Mouse (Mus musculus): ENCODE measurements at regions not wholly inside any gene's neighbourhood (a gene's known extent, or its start where the extent isn't known, plus 50 kb on each side); places are given as distances from the start of the nearest gene placed in this dataset.
A peak's percentile ranks its signal among the peaks of the same experiment; 100 is the strongest.

DNA sequence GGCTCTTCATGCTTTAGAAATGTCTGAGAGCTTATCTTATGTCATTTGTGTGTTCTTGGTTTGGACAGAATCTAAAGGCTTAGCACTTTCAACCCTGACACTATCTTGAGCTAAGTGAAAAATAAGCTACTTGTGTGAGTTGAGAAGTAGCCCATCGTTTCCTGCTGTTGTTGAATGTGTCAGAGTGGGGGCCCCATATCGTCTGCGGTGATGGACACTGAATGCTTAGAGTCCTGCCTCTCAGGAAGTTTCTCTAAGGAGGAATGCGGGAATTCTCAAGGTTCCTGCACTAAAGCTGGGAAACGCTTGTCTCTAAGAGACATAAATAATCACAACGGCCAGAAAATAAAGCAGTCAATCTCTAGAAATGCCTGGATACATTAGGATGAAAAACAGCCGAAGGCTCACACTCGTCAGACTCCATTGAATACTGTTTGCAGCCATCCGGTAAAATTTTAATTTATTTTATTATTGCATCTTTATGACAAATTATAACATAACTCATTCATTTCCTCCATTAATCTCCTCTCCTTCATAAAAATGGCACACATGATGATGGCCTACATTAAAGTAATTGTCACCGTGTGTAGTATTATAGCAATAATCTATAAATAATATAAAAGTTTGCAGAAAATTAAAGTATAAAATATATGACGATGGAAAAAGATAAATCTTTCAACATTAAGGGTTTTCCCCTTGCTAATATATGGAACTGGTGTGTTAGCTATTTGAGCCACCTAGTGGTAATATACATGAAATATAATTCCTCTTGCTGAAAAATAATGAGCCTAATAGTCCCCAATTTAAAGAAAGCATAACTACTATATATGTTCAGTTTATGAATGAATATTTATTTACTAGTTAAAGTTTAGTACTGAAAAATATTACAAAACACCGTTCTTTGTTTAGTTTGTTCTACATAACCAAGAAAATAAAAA is 75.6 kb downstream of the Otud1 start:
- no peak overlapping the region for H3K9ac ChIP-seq (ENCODE audit: low read length)
- no peak for TF ChIP-seq EP300 (optimal IDR thresholded peaks at IDR 0.05)
- peak; percentile 67 for TF ChIP-seq CTCF (IDR thresholded peaks at IDR 0.05; ENCODE audit: low read depth)
- no peaks in the 10 kb centered on the region for H3K9me3 ChIP-seq (ENCODE audit: control insufficient read depth, low read length)
- no peak for ATAC-seq (ENCODE audit: low FRiP score, low TSS enrichment)
- no peaks in the 10 kb centered on the region for H3K36me3 ChIP-seq (ENCODE audit: control insufficient read depth, insufficient read depth, low read length)
- no peak for DNase-seq (ENCODE audit: low spot score)
- H3K27ac ChIP-seq (replicated peaks) = no peak overlapping the region
- 57% methylated on average over 12 of the region's 12 CpGs for WGBS
- H3K4me1 ChIP-seq (replicated peaks; ENCODE audit: control insufficient read depth, insufficient read depth) = no peaks in the 10 kb centered on the region
- no peak overlapping the region for H3K4me3 ChIP-seq (ENCODE audit: low read depth, low read length)
- H3K4me2 ChIP-seq (replicated peaks; ENCODE audit: low read depth) = no peak overlapping the region
- H3K27me3 ChIP-seq (ENCODE audit: control insufficient read depth, insufficient read depth, low read length) = no peaks in the 10 kb centered on the region

DNA sequence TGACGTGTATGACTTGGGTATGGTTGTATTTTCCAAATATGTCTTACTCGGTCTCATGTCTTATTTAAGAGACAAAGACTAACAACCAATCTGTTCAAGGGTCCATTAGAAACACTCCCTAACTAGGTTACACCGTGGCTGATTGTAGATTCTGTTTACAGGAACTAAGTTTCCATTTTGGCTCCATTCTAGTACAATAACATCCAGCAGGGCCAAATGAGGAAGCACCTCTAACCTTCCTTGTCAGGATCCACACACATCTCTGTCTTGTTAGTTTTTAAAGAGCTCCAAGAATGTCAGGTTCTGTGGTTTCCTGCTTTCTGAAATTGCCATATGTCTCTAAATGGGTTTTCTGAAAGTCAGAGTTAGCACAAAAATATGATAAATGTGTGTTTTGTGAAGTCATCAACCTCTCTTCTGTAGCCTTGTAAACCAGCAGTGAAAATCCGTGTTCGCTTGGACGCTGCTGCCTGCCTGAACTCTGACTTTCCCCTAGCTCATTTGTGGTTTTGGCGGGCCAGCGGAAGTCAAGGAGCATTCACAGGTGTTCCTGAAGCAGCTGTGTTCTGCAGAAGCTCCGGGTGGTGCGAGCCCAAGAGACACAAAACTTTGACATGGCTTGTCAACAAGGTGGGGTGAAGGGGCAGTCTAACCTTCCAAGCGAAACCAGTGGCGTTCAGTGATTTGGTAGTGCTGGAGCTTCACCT is 76.8 kb downstream of the Otud1 start:
- ATAC-seq (ENCODE audit: low FRiP score, low TSS enrichment) = no peak
- no peak overlapping the region for H3K27ac ChIP-seq (replicated peaks)
- H3K36me3 ChIP-seq (ENCODE audit: control insufficient read depth, insufficient read depth, low read length) = no peaks in the 10 kb centered on the region
- DNase-seq (ENCODE audit: low spot score) = no peak
- H3K9me3 ChIP-seq (ENCODE audit: control insufficient read depth, low read length) = no peaks in the 10 kb centered on the region
- H3K4me2 ChIP-seq (replicated peaks; ENCODE audit: low read depth) = no peak overlapping the region
- H3K4me3 ChIP-seq (ENCODE audit: low read depth, low read length) = no peak overlapping the region
- 65% methylated on average over 12 of the region's 12 CpGs for WGBS
- no peaks in the 10 kb centered on the region for H3K27me3 ChIP-seq (ENCODE audit: control insufficient read depth, insufficient read depth, low read length)
- H3K4me1 ChIP-seq (replicated peaks; ENCODE audit: control insufficient read depth, insufficient read depth) = no peaks in the 10 kb centered on the region
- no peak overlapping the region for H3K9ac ChIP-seq (ENCODE audit: low read length)
- TF ChIP-seq EP300 (optimal IDR thresholded peaks at IDR 0.05) (no peak), CTCF (IDR thresholded peaks at IDR 0.05; ENCODE audit: low read depth) (no peak)

DNA sequence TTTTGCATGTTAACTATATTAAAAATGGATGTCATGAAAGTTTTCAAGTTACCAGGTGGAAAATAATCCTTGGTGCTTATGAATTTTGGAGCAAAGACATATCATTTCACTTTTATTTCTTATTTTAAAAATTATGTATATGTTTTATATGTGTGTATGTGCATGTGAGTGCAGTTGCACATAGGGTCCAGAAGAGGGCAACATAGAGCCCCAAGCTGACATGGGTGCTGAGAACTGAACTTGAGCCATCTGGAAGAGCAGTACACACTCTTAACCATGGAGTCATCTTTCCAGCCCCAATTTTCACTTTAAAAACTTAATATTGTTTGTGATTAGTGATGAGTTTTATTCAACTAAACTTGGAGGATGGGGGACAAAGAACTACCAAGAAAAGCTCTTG is 84.0 kb downstream of the Otud1 start:
- H3K27me3 ChIP-seq (ENCODE audit: control insufficient read depth, insufficient read depth, low read length) = no peaks in the 10 kb centered on the region
- H3K4me2 ChIP-seq (replicated peaks; ENCODE audit: low read depth) = no peak overlapping the region
- ATAC-seq (ENCODE audit: low FRiP score, low TSS enrichment) (no peak), DNase-seq (ENCODE audit: low spot score) (no peak)
- H3K4me3 ChIP-seq (ENCODE audit: low read depth, low read length) = no peak overlapping the region
- TF ChIP-seq CTCF (IDR thresholded peaks at IDR 0.05; ENCODE audit: low read depth) = peak; percentile 24
- no peak for TF ChIP-seq EP300 (optimal IDR thresholded peaks at IDR 0.05)
- no peaks in the 10 kb centered on the region for H3K9me3 ChIP-seq (ENCODE audit: control insufficient read depth, low read length)
- no peaks in the 10 kb centered on the region for H3K4me1 ChIP-seq (replicated peaks; ENCODE audit: control insufficient read depth, insufficient read depth)
- H3K9ac ChIP-seq (ENCODE audit: low read length) = no peak overlapping the region
- no peak overlapping the region for H3K27ac ChIP-seq (replicated peaks)
- H3K36me3 ChIP-seq (ENCODE audit: control insufficient read depth, insufficient read depth, low read length) = no peaks in the 10 kb centered on the region

DNA sequence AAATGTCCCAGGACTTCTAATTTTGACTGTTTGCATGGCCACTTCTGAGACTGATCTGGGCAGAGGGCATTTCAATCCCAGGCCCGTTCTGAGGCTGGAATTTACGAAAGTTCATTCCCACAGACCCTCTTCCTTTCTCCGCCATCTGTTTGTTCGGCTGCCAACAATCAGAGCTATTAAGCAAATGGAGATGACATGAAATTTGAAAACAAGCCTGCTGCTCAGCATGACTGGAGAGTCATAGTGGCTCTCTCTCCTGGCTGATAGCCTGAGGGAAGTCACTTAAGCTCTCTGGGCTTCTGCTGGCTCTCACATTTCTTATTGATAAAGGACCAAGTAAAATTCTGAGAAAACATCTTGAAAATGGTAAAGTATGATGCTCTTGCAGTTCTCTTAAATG is 85.9 kb downstream of the Otud1 start:
- Histone ChIP-seq H3K9ac (ENCODE audit: low read length) (no peak overlapping the region), H3K4me1 (replicated peaks; ENCODE audit: control insufficient read depth, insufficient read depth) (no peaks in the 10 kb centered on the region), H3K27me3 (ENCODE audit: control insufficient read depth, insufficient read depth, low read length) (no peaks in the 10 kb centered on the region), H3K4me2 (replicated peaks; ENCODE audit: low read depth) (no peak overlapping the region), H3K36me3 (ENCODE audit: control insufficient read depth, insufficient read depth, low read length) (no peaks in the 10 kb centered on the region), H3K4me3 (ENCODE audit: low read depth, low read length) (no peak overlapping the region), H3K9me3 (ENCODE audit: control insufficient read depth, low read length) (no peaks in the 10 kb centered on the region), H3K27ac (replicated peaks) (no peak overlapping the region)
- ATAC-seq (ENCODE audit: low FRiP score, low TSS enrichment) (no peak), DNase-seq (ENCODE audit: low spot score) (no peak)
- no peak for TF ChIP-seq EP300 (optimal IDR thresholded peaks at IDR 0.05)
- 51% methylated on average over 4 of the region's 4 CpGs for WGBS

DNA sequence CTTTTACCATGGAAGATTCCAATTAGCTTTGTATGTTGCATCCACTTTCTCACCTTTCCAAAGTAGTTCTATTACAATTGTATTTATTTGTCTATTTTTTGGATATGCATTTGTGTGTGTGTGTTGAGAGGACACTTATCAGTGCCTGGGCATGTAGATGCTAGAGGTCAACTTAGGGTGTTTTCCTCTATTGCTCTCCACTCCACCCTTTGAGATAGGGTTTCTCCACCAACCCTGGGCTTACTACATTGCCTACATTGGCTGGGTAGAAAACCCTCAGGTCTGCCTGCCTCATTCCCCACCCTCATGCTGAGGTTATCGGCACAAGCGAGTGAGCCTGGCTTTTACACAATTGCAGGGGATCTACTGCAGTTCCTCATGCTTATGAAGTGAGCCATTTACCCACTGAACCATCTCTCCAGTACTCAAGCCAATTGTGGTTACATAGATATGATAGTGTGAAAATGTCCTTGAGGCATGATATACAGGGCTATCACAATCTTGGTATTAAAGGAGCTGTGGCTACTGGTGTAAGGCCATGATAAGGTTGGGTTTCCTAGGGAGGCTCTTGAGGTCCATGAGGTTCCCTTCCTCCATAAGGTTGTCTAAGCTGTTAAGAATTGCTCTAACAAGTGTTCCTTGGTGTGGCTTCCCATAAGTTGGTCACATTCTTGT is 87.6 kb downstream of the Otud1 start:
- no peaks in the 10 kb centered on the region for H3K36me3 ChIP-seq (ENCODE audit: control insufficient read depth, insufficient read depth, low read length)
- no peak for ATAC-seq (ENCODE audit: low FRiP score, low TSS enrichment)
- no peaks in the 10 kb centered on the region for H3K4me1 ChIP-seq (replicated peaks; ENCODE audit: control insufficient read depth, insufficient read depth)
- H3K27ac ChIP-seq (replicated peaks) = no peak overlapping the region
- TF ChIP-seq EP300 (optimal IDR thresholded peaks at IDR 0.05) (no peak), CTCF (IDR thresholded peaks at IDR 0.05; ENCODE audit: low read depth) (no peak)
- H3K9ac ChIP-seq (ENCODE audit: low read length) = no peak overlapping the region
- no peaks in the 10 kb centered on the region for H3K9me3 ChIP-seq (ENCODE audit: control insufficient read depth, low read length)
- no peaks in the 10 kb centered on the region for H3K27me3 ChIP-seq (ENCODE audit: control insufficient read depth, insufficient read depth, low read length)
- H3K4me2 ChIP-seq (replicated peaks; ENCODE audit: low read depth) = no peak overlapping the region
- DNase-seq (ENCODE audit: low spot score) = no peak
- WGBS = 95% methylated on average over 2 of the region's 2 CpGs
- no peak overlapping the region for H3K4me3 ChIP-seq (ENCODE audit: low read depth, low read length)

Measured in stomach, postnatal 0 days (tissue).